Mouse (Mus musculus): ENCODE measurements around the gene Lyrm2.

GRCm38 (mm10) chr4:32779996-32780395 lies 20.1 kb upstream of the Lyrm2 start:
- TF ChIP-seq CTCF (IDR thresholded peaks at IDR 0.05; ENCODE audit: borderline replicate concordance, extremely low read depth, insufficient read depth, insufficient read length) (no peak), POLR2A (IDR thresholded peaks at IDR 0.05; ENCODE audit: borderline replicate concordance, extremely low read depth, insufficient read depth, insufficient read length, poor library complexity, severe bottlenecking) (no peak)
